Mouse (Mus musculus) ES-Bruce4 (cell line): ENCODE measurements around the gene Nek1. TPM values are rescaled to one million over a fixed set of nuclear protein-coding genes. Genes with fewer than 3 reads are reported as not detected.
"Not testable (repeated sequence)": the region's sequence is repeated elsewhere in the genome, so short reads cannot be mapped to it uniquely, and the experiment has no call there.

Experiments used
- H3K27ac ChIP-seq: 2 replicates; pipeline ENCODE4 v1.5.1; 2012; ENCODE audit warnings: low read length, inconsistent platforms; ENCODE audit not compliant: insufficient read depth
- H3K27me3 ChIP-seq: 2 replicates; pipeline ENCODE4 v1.6.1; 2012; ENCODE audit warnings: mild to moderate bottlenecking, low read length, inconsistent platforms; ENCODE audit not compliant: control insufficient read depth, poor library complexity, insufficient read depth, severe bottlenecking
- H3K36me3 ChIP-seq: 2 replicates; pipeline ENCODE4 v1.6.1; 2012; ENCODE audit warnings: inconsistent platforms, mild to moderate bottlenecking, low read length, moderate library complexity; ENCODE audit not compliant: control insufficient read depth, poor library complexity, insufficient read depth, severe bottlenecking
- H3K4me1 ChIP-seq: one replicate; pipeline ENCODE4 v1.8.1; 2011; ENCODE audit warnings: low read length; ENCODE audit not compliant: control insufficient read depth, insufficient read depth
- H3K4me3 ChIP-seq: 2 replicates; pipeline ENCODE4 v1.5.1; 2011; ENCODE audit warnings: low read depth, mild to moderate bottlenecking, low read length
- H3K9ac ChIP-seq: 2 replicates; pipeline ENCODE4 v1.6.1; 2012; ENCODE audit warnings: low read depth, mild to moderate bottlenecking, inconsistent platforms; ENCODE audit not compliant: poor library complexity, severe bottlenecking
- H3K9me3 ChIP-seq: replicated peaks from 2 replicates; pipeline ENCODE4 v1.6.1; 2012; ENCODE audit warnings: mild to moderate bottlenecking, low read length, inconsistent platforms; ENCODE audit not compliant: control insufficient read depth, poor library complexity, insufficient read depth, severe bottlenecking
- CTCF ChIP-seq: IDR thresholded peaks from one replicate; pipeline ENCODE4 v1.8.1; 2011; ENCODE audit warnings: low read depth, low read length
- EP300 ChIP-seq: IDR thresholded peaks from 2 replicates; pipeline ENCODE4 v1.6.1; 2011; ENCODE audit warnings: low read depth, low read length; ENCODE audit not compliant: insufficient read depth
- POLR2A ChIP-seq: IDR thresholded peaks from one replicate; pipeline ENCODE4 v1.8.1; 2011; ENCODE audit warnings: low read length; ENCODE audit not compliant: insufficient read depth
- polyA plus RNA-seq: library from polyadenylated mRNA; stranded (reverse); fragments of >200 nt; gene quantifications from 2 replicates; pipeline ENCODE4 v1.2.4, GENCODE M21; 2011; ENCODE audit warnings: low read depth; ENCODE audit not compliant: missing spikeins, insufficient read depth, insufficient read length

Gene Nek1
- polyA plus RNA-seq, 1 experiment: 33.5 TPM

DNA sequence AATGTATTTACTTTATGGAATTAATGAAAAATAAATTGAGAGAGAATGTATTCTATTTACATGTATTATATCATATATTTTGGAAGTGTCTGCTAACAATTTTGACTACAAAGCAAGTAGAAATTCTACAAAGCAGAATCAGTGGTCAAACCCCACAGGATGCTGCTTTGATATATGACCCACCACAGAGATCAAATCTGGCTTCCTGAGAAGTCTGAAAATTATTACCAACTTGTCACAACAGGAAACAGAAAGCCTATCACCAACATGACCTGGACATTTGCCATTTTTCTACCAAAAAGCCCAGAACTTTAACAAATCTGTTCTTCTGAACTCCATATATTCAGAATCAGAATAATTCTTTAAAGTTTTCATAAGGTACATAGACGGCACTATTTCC lies 11.6 kb upstream of the Nek1 start:
- no peak for TF ChIP-seq CTCF
- no peak for TF ChIP-seq EP300
- no peak for TF ChIP-seq POLR2A
- H3K9me3 ChIP-seq: no peaks in the 10 kb centered on the region
- no peak overlapping the region for H3K27ac ChIP-seq
- H3K27me3 ChIP-seq: no peaks in the 10 kb centered on the region
- no peak overlapping the region for H3K4me3 ChIP-seq
- H3K4me1 ChIP-seq: no peaks in the 10 kb centered on the region
- 0 out of 2 replicates have a peak overlapping the region, but pooled peaks have one; percentile 83 for H3K9ac ChIP-seq
- H3K36me3 ChIP-seq: no peaks in the 10 kb centered on the region

DNA sequence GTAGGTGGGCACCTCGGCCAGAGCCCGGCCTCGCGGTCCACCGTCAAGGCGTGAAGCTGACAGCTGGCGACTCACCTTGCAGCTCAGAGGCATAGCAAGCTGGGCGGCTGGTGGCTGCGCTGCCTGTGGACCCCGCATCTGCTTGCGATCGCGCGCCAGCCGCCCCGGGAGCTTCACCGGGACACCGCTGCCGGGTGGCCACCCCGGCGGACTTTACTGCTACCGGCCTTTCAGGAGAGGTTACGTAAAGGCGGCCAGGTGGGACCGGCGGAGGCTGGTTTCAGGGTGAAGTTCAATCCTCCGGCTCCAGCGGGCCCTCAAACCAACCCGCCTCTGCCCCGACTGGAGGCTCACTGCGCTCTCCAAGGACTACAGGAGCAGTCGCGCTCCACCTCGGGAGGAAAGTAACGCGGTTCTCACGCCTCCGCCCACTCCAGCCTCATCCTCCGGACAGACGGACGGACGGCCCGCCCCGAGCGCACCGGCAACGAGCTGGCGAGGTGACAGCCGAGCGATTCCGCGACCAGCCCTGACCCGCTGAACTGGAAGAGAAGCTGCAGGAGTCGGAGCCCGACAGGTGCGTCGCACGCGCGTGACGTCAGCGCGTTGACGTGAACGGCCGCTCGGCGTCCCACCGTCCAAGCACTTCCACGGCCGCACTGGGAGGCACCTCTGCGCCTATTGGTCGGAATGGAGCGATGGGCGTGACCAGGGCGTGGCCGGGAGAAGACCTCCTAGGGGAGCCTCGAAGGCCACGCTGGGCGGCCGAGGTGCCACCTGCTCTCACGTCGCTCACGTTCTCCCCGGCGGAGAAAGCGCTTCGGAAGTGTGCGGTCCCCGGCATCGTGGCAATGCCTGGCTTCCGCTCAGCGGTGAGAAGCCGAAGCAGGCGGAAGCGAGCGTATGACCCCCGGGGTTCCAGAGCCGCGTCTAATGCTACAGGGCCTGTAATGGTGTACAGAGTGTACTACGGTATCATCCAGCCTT lies 10.0 kb upstream of the Nek1 start, which contains the start of gene Clcn3:
Gene Clcn3 (minus strand): TSS at position 600 of the 987 bp plus-strand sequence.
- H3K9me3 ChIP-seq: no peaks in the 10 kb centered on the region
- peak within 1 kb of the TSS; percentile 87 for H3K4me3 ChIP-seq
- TF ChIP-seq CTCF (no peak), EP300 (peak; percentile 29; the same call in 1 of the 2 replicates), POLR2A (peak; percentile 95)
- peak within 1 kb of the TSS; percentile 83 for H3K9ac ChIP-seq
- no peaks in the 10 kb centered on the region for H3K4me1 ChIP-seq
- peak within 1 kb of the TSS; percentile 43 for H3K27ac ChIP-seq
- no peaks in the 10 kb centered on the region for H3K27me3 ChIP-seq
- H3K36me3 ChIP-seq: no peaks in the 10 kb centered on the region

GRCm38 (mm10) chr8:60983688-60984079 lies 9.3 kb upstream of the Nek1 start:
- Histone ChIP-seq H3K27me3 (no peaks in the 10 kb centered on the region), H3K9ac (peak overlapping the region; percentile 53), H3K36me3 (no peaks in the 10 kb centered on the region), H3K9me3 (no peaks in the 10 kb centered on the region), H3K4me1 (no peaks in the 10 kb centered on the region), H3K27ac (peak overlapping the region; percentile 43), H3K4me3 (peak overlapping the region; percentile 61)
- TF ChIP-seq CTCF: peak; percentile 43
- TF ChIP-seq POLR2A: no peak

DNA sequence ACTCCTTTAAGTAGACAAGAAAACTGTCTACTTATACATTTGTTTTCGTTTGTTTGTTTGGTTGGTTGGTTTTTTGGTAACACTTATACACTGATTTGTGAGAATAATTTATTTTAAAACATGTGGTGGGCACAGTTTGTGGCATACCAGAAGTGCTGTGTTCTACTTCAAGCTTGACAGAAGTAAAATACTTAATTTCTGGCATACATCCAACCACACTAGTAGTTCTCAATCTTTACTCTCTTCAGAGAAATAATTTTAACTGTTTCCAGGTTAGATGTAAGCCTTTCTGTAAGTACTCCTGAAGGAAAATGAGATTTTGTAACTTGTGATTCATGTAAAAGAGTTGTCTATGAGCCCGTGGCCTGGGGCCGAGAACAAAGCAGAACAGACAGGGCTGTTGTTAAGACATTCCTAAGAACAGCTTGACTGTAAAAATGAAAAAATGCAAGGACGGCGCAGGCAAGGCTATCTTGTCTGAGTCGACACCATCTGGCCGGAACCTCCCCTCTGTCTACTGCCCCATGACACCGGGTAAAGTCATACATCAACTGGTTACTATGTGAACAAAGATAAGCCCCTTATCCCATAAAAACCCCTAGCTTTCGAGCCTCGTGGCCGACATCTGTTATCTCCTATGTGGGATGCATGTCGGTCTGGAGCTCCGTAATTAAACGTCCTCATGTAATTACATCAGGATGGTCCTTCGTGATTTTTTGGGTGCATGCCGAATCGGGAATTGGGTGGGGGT lies 8.6 kb upstream of the Nek1 start:
- H3K27me3 ChIP-seq, H3K36me3 ChIP-seq, H3K4me1 ChIP-seq, H3K4me3 ChIP-seq, H3K27ac ChIP-seq, H3K9me3 ChIP-seq, H3K9ac ChIP-seq: not testable (repeated sequence)

DNA sequence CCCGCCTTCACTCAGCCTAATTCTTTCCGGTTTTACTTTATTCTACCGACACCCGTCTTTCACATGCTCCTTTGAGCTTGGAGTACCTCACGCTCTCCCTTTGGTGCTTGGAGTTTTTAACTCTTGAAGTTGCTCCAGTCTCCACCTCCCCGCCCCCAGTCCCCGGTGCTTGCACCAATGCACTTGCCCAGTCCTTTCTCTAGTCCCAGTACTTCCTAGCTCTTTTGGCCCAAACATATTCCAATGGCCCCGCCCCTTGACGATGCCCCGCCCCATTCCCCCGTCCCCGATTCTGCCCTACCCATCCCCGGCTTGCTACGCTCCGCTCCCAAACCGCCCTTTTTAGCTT lies 460 bp upstream of the Nek1 start:
- Histone ChIP-seq H3K36me3 (no peaks in the 10 kb centered on the region), H3K9me3 (peaks cover 16% of the 10 kb centered on the region), H3K27ac (peak overlapping the region; percentile 93), H3K4me3 (peak overlapping the region; percentile 95), H3K27me3 (no peaks in the 10 kb centered on the region; the same call in 1 of the 2 replicates), H3K9ac (peak overlapping the region; percentile 71), H3K4me1 (peaks cover 1% of the 10 kb centered on the region)
- TF ChIP-seq EP300: no peak
- no peak for TF ChIP-seq CTCF
- no peak for TF ChIP-seq POLR2A

- TF ChIP-seq CTCF: no peak
- no peak for TF ChIP-seq POLR2A
- TF ChIP-seq EP300: no peak
- Histone ChIP-seq H3K4me3 (peak overlapping the region; percentile 87), H3K36me3 (no peaks in the 10 kb centered on the region), H3K27me3 (no peaks in the 10 kb centered on the region; the same call in 1 of the 2 replicates), H3K9ac (peak overlapping the region; percentile 71), H3K9me3 (peaks cover 27% of the 10 kb centered on the region), H3K4me1 (peaks cover 1% of the 10 kb centered on the region), H3K27ac (0 out of 2 replicates have a peak overlapping the region, but pooled peaks have one; percentile 38)
Observed at GRCm38 (mm10) chr8:60993639-60993986, 618 bp downstream of the Nek1 start.
